9 mouse cellular contexts compared by ENCODE assay signal in the genomic region with DNA sequence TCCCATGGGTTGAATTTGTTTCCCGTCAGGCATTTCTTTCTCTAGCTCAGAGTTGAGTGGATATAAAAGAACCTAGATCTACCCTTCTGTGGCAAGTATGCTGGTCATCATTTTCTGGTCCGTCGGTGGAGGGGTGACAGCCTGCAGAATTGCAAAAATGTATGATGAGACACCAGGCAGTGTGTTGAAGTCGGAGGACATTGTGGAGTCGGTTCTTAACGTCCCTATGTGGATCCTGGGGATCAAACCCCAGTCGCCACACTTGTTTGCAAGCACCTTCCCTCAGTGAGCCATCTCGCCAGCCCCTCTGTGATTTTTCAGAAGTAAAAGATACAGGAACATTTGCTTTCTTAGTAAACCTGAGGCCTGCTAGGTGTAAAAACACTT. TPM values are rescaled to one million over a fixed set of nuclear protein-coding genes. Genes with fewer than 3 reads are reported as not detected.
DNase-seq lines count a peak whose midpoint lies in the region; ATAC-seq and TF ChIP-seq lines count a peak whose summit lies in the region.
"Had no signal": no experiment of that assay in that cellular context is flagged by ENCODE, and none has a peak within 500 bp of the region (broad histone marks: within the 10 kb centered on the region; RNA-seq: fewer than 3 reads in every experiment).

No protein-coding gene starts in this region.

- H3K9me3 ChIP-seq in heart, embryonic 12.5 days (replicated peaks): no peaks in the 10 kb centered on the region
- no peaks in the 10 kb centered on the region for H3K9me3 ChIP-seq in ES-E14 (ENCODE audit: control insufficient read depth, insufficient read depth, low read depth, low read length)
- no peaks in the 10 kb centered on the region for H3K9me3 ChIP-seq in heart, embryonic 16.5 days (replicated peaks; ENCODE audit: control insufficient read depth, low read length)
- H3K9me3 ChIP-seq in midbrain, embryonic 11.5 days (ENCODE audit: control insufficient read depth, low read length): no peaks in the 10 kb centered on the region

- H3K4me1 ChIP-seq in heart, embryonic 12.5 days (replicated peaks): peaks cover 43% of the 10 kb centered on the region
- H3K4me1 ChIP-seq in ES-E14 (ENCODE audit: control insufficient read depth in 2 of 2, insufficient read depth in 2 of 2, low read length in 2 of 2, poor library complexity in 1 of 2): peaks cover 0 to 17% of the 10 kb centered on the region in 2 experiments; a peak in 1 of 4 replicates
- peaks cover 45% of the 10 kb centered on the region for H3K4me1 ChIP-seq in heart, embryonic 16.5 days (ENCODE audit: control insufficient read depth, insufficient read depth, low read length)
- peaks cover 19% of the 10 kb centered on the region for H3K4me1 ChIP-seq in midbrain, embryonic 11.5 days (ENCODE audit: control insufficient read depth, insufficient read depth, low read length)

- H3K4me3 ChIP-seq in heart, embryonic 12.5 days: peak overlapping the region; percentile 90
- peak overlapping the region; percentile 73 to 85 for H3K4me3 ChIP-seq in ES-E14 (ENCODE audit: insufficient read depth in 1 of 2, low read depth in 1 of 2, low read length in 2 of 2, poor library complexity in 1 of 2, severe bottlenecking in 1 of 2)
- H3K4me3 ChIP-seq in heart, embryonic 16.5 days (ENCODE audit: low read length): peak overlapping the region; percentile 91
- peak overlapping the region; percentile 73 for H3K4me3 ChIP-seq in midbrain, embryonic 11.5 days (ENCODE audit: low read depth, low read length)

- in situ Hi-C loops in ES-E14 (cut with MboI; ENCODE audit: low sequenced_read_pairs in 2 of 2, unreplicated experiment in 2 of 2): no loop called here

- H3K9ac ChIP-seq in heart, embryonic 12.5 days: peak overlapping the region; percentile 90
- peak overlapping the region; percentile 87 for H3K9ac ChIP-seq in ES-E14 (ENCODE audit: insufficient read depth, low read depth, low read length, poor library complexity, severe bottlenecking)
- H3K9ac ChIP-seq in heart, embryonic 16.5 days (ENCODE audit: low read length): peak overlapping the region; percentile 92
- peak overlapping the region; percentile 96 for H3K9ac ChIP-seq in midbrain, embryonic 11.5 days (ENCODE audit: low read length)

- peaks cover 22% of the 10 kb centered on the region for H3K36me3 ChIP-seq in heart, embryonic 12.5 days
- H3K36me3 ChIP-seq in ES-E14 (ENCODE audit: control insufficient read depth, insufficient read depth, low read length, poor library complexity, severe bottlenecking): peaks cover 14% of the 10 kb centered on the region; the same call in 1 of the 2 replicates
- peaks cover 11% of the 10 kb centered on the region; the same call in 1 of the 2 replicates for H3K36me3 ChIP-seq in heart, embryonic 16.5 days (ENCODE audit: control insufficient read depth, insufficient read depth)
- H3K36me3 ChIP-seq in midbrain, embryonic 11.5 days (ENCODE audit: control insufficient read depth, insufficient read depth, low read length): peaks cover 7% of the 10 kb centered on the region

- H3K27me3 ChIP-seq in heart, embryonic 12.5 days (replicated peaks): no peaks in the 10 kb centered on the region
- no peaks in the 10 kb centered on the region for H3K27me3 ChIP-seq in heart, embryonic 16.5 days (ENCODE audit: control insufficient read depth, insufficient read depth, low read length)
- no peaks in the 10 kb centered on the region for H3K27me3 ChIP-seq in midbrain, embryonic 11.5 days (ENCODE audit: control insufficient read depth, insufficient read depth, low read length)
- H3K27me3 ChIP-seq: Patski had no signal

- 11% methylated on average over 8 of the region's 8 CpGs for WGBS in heart, embryonic 12.5 days
- 10% methylated on average over 8 of the region's 8 CpGs for WGBS in heart, embryonic 16.5 days
- WGBS in midbrain, embryonic 11.5 days: 7% methylated on average over 8 of the region's 8 CpGs

- ATAC-seq in heart, embryonic 12.5 days (ENCODE audit: insufficient number of reproducible peaks, low FRiP score): no peak
- ATAC-seq in heart, embryonic 16.5 days (replicated peaks; ENCODE audit: extremely low read depth, insufficient read depth, low FRiP score): no peak
- ATAC-seq in midbrain, embryonic 11.5 days (ENCODE audit: low FRiP score): no peak

- peak overlapping the region; percentile 94 for H3K4me2 ChIP-seq in heart, embryonic 12.5 days
- peak overlapping the region; percentile 86 for H3K4me2 ChIP-seq in heart, embryonic 16.5 days (ENCODE audit: low read depth, low read length)
- H3K4me2 ChIP-seq in midbrain, embryonic 11.5 days: peak overlapping the region; percentile 75

- peak overlapping the region; percentile 87 for H3K27ac ChIP-seq in heart, embryonic 12.5 days (ENCODE audit: poor library complexity, severe bottlenecking)
- peak overlapping the region; percentile 37 for H3K27ac ChIP-seq in ES-E14 (ENCODE audit: insufficient read depth, low read depth, low read length, poor library complexity, severe bottlenecking)
- peak overlapping the region; percentile 93 for H3K27ac ChIP-seq in heart, embryonic 16.5 days (ENCODE audit: low read length)
- H3K27ac ChIP-seq in midbrain, embryonic 11.5 days (ENCODE audit: low read depth, low read length): peak overlapping the region; percentile 86

- DNase-seq in heart, adult 8-10 months (ENCODE audit: low spot score): no peak
- DNase-seq in ES-E14 (ENCODE audit: low read depth, low spot score): no peak
- DNase-seq in midbrain, embryonic 11.5 days (ENCODE audit: low spot score, missing footprints): peak; percentile 95
- DNase-seq in frontal cortex, postnatal 14 days (ENCODE audit: low spot score in 2 of 2): no peak
- no peak for DNase-seq in adrenal gland, adult 8-10 months
- DNase-seq in left cerebral cortex, adult 9 months (ENCODE audit: low spot score in 2 of 2): no peak

TF ChIP-seq in ES-E14, 5 proteins besides CTCF, POLR2A, EP300 and RAD21:
- TF ChIP-seq ZC3H11A (IDR thresholded peaks at IDR 0.05; ENCODE audit: borderline replicate concordance, low read depth, low read length) (no peak), HCFC1 (IDR thresholded peaks at IDR 0.05; ENCODE audit: borderline replicate concordance, insufficient read depth, low read length) (no peak), MAFK (IDR thresholded peaks at IDR 0.05; ENCODE audit: insufficient read depth, low read depth, low read length) (no peak), CHD2 (IDR thresholded peaks at IDR 0.05; ENCODE audit: low read depth, low read length) (no peak), ZNF384 (IDR thresholded peaks at IDR 0.05; ENCODE audit: low read depth, low read length) (no peak)

RNA-seq across cellular contexts. Expression of gene Eid3, which starts 5.5 kb away (rescaled TPM):
- 0.31 and 0.39 TPM in 2 replicates for polyA plus RNA-seq in heart, embryonic 12.5 days (2016; fragmentation: Nextera tagmentation; extraction: Ambion mirVana)
- 1 to 10 TPM in 1 of 4 experiments, under 1 TPM in 3; 0.40 to 1.9 (median 0.58) TPM for total RNA-seq in heart, adult 8-10 months (2022)
- 8.9 and 9.3 TPM in 2 replicates for total RNA-seq in ES-E14 (2012; rRNA removed)
- polyA plus RNA-seq in heart, embryonic 16.5 days (2015; fragmentation: Nextera tagmentation; extraction: Ambion mirVana): 0.21 and 0.22 TPM in 2 replicates
- 0.53 and 0.57 TPM in 2 replicates for polyA plus RNA-seq in midbrain, embryonic 11.5 days (2014; fragmentation: Nextera tagmentation; extraction: Ambion mirVana)
- 1 to 10 TPM; 1.5 to 3.5 (median 3.0) TPM for total RNA-seq in adrenal gland, adult 8-10 months (2022)

RNA-seq across cellular contexts. Expression of gene Txnrd1, which starts 27.2 kb away (rescaled TPM):
- polyA plus RNA-seq in heart, embryonic 12.5 days (2016; fragmentation: Nextera tagmentation; extraction: Ambion mirVana): 90.9 and 92.6 TPM in 2 replicates
- total RNA-seq in heart, adult 8-10 months (2022): 10 to 100 TPM; 57.3 to 65.7 (median 59.4) TPM
- 107 and 167 TPM in 2 replicates for total RNA-seq in ES-E14 (2012; rRNA removed)
- 60.4 and 61.8 TPM in 2 replicates for polyA plus RNA-seq in heart, embryonic 16.5 days (2015; fragmentation: Nextera tagmentation; extraction: Ambion mirVana)
- polyA plus RNA-seq in midbrain, embryonic 11.5 days (2014; fragmentation: Nextera tagmentation; extraction: Ambion mirVana): 189 and 195 TPM in 2 replicates
- 100 to 1,000 TPM in 2 of 4 experiments, 10 to 100 TPM in 2; 75.8 to 107 (median 91.5) TPM for total RNA-seq in adrenal gland, adult 8-10 months (2022)

Comparison
In these comparisons a context has a peak if more than half of its experiments do, and no peak if none do; other contexts are left out.
1. H3K27ac ChIP-seq: peak in every context shown above with its lines; median percentile 93 in heart, embryonic 16.5 days; 87 in heart, embryonic 12.5 days; 86 in midbrain, embryonic 11.5 days; 37 in ES-E14.